Mouse (Mus musculus) neural tube, embryonic 11.5 days (tissue): ENCODE measurements around the gene Pmm1. TPM values are rescaled to one million over a fixed set of nuclear protein-coding genes. Genes with fewer than 3 reads are reported as not detected.

ENCODE experiments used
- ATAC-seq: fragments of 200-750 bp; cut with Nextera tagmentation; 2 replicates; pipeline ENCODE4 v1.8.0; 2017; ENCODE audit warnings: moderate number of reproducible peaks, mild to moderate bottlenecking, moderate TSS enrichment, moderate library complexity; ENCODE audit not compliant: insufficient read depth, low FRiP score, low TSS enrichment
- DNase-seq: peaks from one replicate; pipeline ENCODE4 v3.0.0-alpha.2; 2015; ENCODE audit warnings: low spot score
- H3K27ac ChIP-seq: fragments of 300-500 bp; sonication (generic); 2 replicates; pipeline ENCODE4 v1.5.1; 2014; ENCODE audit warnings: low read depth, mild to moderate bottlenecking, low read length
- H3K27me3 ChIP-seq: fragments of 300-500 bp; sonication (generic); 2 replicates; pipeline ENCODE4 v1.6.1; 2014; ENCODE audit warnings: mild to moderate bottlenecking, low read length, mixed read lengths; ENCODE audit not compliant: control insufficient read depth, insufficient read depth
- H3K36me3 ChIP-seq: fragments of 300-500 bp; sonication (generic); 2 replicates; pipeline ENCODE4 v1.6.1; 2014; ENCODE audit warnings: mild to moderate bottlenecking, low read length, moderate library complexity, mixed read lengths; ENCODE audit not compliant: control insufficient read depth, insufficient read depth
- H3K4me1 ChIP-seq: fragments of 300-500 bp; sonication (generic); 2 replicates; pipeline ENCODE4 v1.6.1; 2014; ENCODE audit warnings: low read length, mixed read lengths; ENCODE audit not compliant: control insufficient read depth, insufficient read depth
- H3K4me2 ChIP-seq: fragments of 300-500 bp; sonication (generic); 2 replicates; pipeline ENCODE4 v1.6.1; 2014; ENCODE audit warnings: low read depth, mild to moderate bottlenecking, moderate library complexity
- H3K4me3 ChIP-seq: fragments of 300-500 bp; sonication (generic); 2 replicates; pipeline ENCODE4 v1.5.1; 2014; ENCODE audit warnings: low read depth, low read length
- H3K9ac ChIP-seq: fragments of 300-500 bp; sonication (generic); 2 replicates; pipeline ENCODE4 v1.6.1; 2014; ENCODE audit warnings: mild to moderate bottlenecking, low read length
- H3K9me3 ChIP-seq: fragments of 300-500 bp; sonication (generic); 2 replicates; pipeline ENCODE4 v1.6.1; 2016; ENCODE audit warnings: low read length; ENCODE audit not compliant: control insufficient read depth
- WGBS: fragments of 180-500 bp; shearing (Covaris S2); extraction: QIAGEN DNeasy Blood & Tissue Kit; methylation state at CpG from one replicate; pipeline ENCODE4 v1.1.7; 2014; 5-methylcytosine and 5-hydroxymethylcytosine counted together
- polyA plus RNA-seq: library from polyadenylated mRNA; unstranded; fragments of >200 nt; fragmentation: Nextera tagmentation; extraction: Ambion mirVana; gene quantifications from 2 replicates; pipeline ENCODE4 v1.2.1, GENCODE M21; 2014

The Pmm1 gene
- polyA plus RNA-seq, 1 experiment from 2014 or later: 35.2 TPM

DNA sequence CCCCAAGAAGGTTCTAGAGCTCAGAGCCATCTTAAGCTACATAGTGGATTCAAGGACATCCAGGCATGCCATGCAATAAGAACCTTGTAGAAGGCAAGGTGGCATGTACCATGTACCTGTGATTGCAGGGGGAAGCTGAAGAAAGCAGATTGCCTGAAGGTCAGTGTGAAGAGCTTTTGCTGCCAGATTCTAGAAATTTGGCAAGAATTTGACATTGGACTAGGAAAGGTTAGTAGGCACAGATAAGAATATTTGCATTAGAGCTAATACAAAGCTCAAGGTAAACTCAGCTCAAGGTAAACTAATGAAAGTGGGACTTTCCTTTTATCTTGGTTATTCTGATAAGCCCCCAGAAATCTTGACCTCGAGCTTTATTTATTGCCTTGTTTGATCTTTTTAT, 3.5 kb upstream of the Pmm1 start:
- H3K9me3 ChIP-seq: no peaks in the 10 kb centered on the region
- 68% methylated on average over 1 of the region's 1 CpGs for WGBS

DNA sequence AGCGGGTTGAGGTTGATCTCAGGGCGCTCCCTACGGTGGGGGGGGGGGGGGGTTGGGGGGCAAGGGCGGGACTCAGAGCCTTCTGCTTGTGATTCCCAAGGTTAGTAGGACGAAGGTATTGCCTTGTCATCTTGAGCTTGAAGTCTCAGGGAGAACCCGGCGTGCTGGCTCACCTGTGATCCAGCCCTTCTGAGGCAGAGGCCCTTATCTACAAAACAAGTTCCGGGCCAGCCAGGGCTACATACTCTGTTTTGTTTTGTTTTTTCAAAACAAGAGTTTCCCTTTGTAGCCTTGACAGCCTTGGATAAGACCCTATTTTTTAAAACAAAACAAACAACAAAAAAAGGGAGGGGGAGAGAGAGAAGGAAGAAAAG, 335 bp upstream of the Pmm1 start:
- no peak overlapping the region for H3K27ac ChIP-seq
- 3% methylated on average over 8 of the region's 8 CpGs for WGBS
- DNase-seq: no peak

More for the DNA sequence above, 3.5 kb upstream of the Pmm1 start:
- DNase-seq (no peak), ATAC-seq (no peak)
- Histone ChIP-seq H3K4me2 (no peak overlapping the region), H3K27ac (no peak overlapping the region), H3K27me3 (no peaks in the 10 kb centered on the region), H3K9ac (no peak overlapping the region), H3K36me3 (no peaks in the 10 kb centered on the region; the same call in 1 of the 2 replicates), H3K4me1 (peaks cover 2% of the 10 kb centered on the region; the same call in 1 of the 2 replicates), H3K4me3 (no peak overlapping the region)

DNA sequence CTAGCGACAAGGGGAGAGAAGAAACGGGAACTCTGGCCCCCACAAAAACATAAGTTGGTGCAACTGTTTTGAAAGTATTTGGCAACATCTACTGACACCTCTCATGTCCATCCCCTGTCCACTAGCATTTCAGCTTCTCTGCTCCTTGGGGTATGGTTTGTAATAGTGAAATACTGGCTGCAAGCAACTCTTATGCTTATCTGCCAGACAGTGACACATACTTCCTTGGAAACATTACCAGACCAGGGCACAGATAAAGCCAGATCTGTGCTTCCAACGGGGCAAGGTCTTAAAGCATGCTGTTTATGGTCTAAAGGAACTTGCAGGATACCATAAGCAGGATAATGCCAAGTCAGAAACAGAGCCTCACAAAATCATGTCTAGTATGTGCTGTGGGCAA, 1.8 kb downstream of the Pmm1 start:
- ATAC-seq (no peak), DNase-seq (no peak)
- Histone ChIP-seq H3K9ac (no peak overlapping the region), H3K4me2 (no peak overlapping the region), H3K9me3 (no peaks in the 10 kb centered on the region), H3K27me3 (no peaks in the 10 kb centered on the region), H3K4me1 (peaks cover 2% of the 10 kb centered on the region; the same call in 1 of the 2 replicates), H3K36me3 (no peaks in the 10 kb centered on the region; the same call in 1 of the 2 replicates), H3K4me3 (no peak overlapping the region), H3K27ac (no peak overlapping the region)
- WGBS: 85% methylated on average over 3 of the region's 3 CpGs

More for the DNA sequence above, 335 bp upstream of the Pmm1 start:
- Histone ChIP-seq H3K9me3 (no peaks in the 10 kb centered on the region), H3K4me1 (peaks cover 2% of the 10 kb centered on the region; the same call in 1 of the 2 replicates), H3K27me3 (no peaks in the 10 kb centered on the region), H3K9ac (no peak overlapping the region; the same call in 1 of the 2 replicates), H3K36me3 (no peaks in the 10 kb centered on the region; the same call in 1 of the 2 replicates), H3K4me2 (peak overlapping the region; percentile 100), H3K4me3 (peak overlapping the region; percentile 64)
- ATAC-seq: peak; percentile 28; the same call in 1 of the 2 replicates

DNA sequence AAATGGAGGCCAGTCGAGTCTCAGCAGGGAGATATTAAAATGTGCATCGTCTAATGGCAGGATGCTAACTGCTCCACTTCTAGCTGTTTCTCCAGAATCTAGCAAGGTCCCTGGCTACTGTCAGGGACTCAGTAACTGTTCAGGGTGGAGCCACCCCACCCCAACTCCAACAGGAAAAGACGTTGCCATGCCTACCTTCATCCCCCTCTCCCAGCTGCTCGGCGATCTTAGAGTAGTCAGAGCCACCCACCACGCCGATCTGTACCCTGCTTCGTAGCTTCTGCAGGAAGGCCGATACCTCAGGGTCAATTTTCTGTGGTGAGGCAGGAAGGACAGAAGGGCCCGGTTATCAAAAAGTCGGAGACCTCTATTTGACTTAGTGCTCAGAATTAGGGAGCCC, 3.1 kb downstream of the Pmm1 start:
- Histone ChIP-seq H3K4me3 (no peak overlapping the region), H3K9me3 (no peaks in the 10 kb centered on the region), H3K36me3 (no peaks in the 10 kb centered on the region; the same call in 1 of the 2 replicates), H3K4me1 (peaks cover 2% of the 10 kb centered on the region; the same call in 1 of the 2 replicates), H3K27ac (no peak overlapping the region), H3K4me2 (no peak overlapping the region), H3K9ac (no peak overlapping the region), H3K27me3 (no peaks in the 10 kb centered on the region)
- DNase-seq (no peak), ATAC-seq (no peak)
- 87% methylated on average over 11 of the region's 11 CpGs for WGBS

DNA sequence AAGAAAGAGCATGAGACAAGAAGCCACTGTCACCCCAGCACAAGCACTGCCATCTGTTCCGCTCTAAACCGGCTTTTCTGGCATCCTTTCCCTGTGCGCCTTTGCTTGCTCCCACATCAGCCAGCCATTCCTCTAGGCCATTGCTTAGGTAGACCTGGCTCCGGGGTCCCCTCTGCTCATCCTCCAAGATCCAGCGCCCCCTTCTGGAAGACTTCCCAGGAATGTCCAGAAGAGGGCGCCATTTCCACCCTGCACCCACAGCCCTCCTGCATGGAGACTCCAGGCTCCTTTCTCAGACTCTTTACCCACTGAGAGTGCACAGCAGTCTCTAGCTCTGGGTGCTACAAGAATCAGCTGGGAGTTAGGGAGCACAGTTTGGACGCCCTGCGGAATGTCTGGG, 4.3 kb downstream of the Pmm1 start:
- WGBS: 55% methylated on average over 8 of the region's 8 CpGs
- ATAC-seq: no peak

DNA sequence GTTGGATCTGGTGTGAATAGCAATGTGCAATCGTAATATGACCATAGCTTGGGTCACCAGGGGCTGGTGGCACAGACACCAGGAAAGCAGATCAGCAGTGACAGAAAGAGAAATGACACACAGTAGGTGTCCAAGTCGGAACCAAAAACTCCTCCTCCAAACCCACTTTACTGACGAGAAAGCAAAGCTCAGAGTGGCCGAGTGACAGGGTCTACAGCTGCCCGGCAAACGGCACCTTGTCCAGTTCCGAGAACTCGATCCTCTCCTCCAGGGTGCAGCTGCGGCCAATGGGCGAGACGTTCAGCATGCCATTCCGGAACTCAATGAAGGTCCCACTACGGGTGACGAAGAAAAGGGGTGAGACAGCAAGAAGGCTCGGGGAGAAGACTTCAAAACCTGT, 5.3 kb downstream of the Pmm1 start:
- no peaks in the 10 kb centered on the region for H3K4me1 ChIP-seq
- no peaks in the 10 kb centered on the region for H3K27me3 ChIP-seq
- H3K36me3 ChIP-seq: no peaks in the 10 kb centered on the region; the same call in 1 of the 2 replicates
- no peak overlapping the region for H3K4me3 ChIP-seq
- DNase-seq (no peak), ATAC-seq (no peak)
- WGBS: 90% methylated on average over 15 of the region's 15 CpGs
- H3K9me3 ChIP-seq: no peaks in the 10 kb centered on the region
- no peak overlapping the region for H3K4me2 ChIP-seq
- no peak overlapping the region for H3K27ac ChIP-seq
- H3K9ac ChIP-seq: no peak overlapping the region

More for the DNA sequence above, 4.3 kb downstream of the Pmm1 start:
- no peak overlapping the region for H3K27ac ChIP-seq
- H3K9ac ChIP-seq: no peak overlapping the region
- H3K4me2 ChIP-seq: no peak overlapping the region
- H3K36me3 ChIP-seq: no peaks in the 10 kb centered on the region; the same call in 1 of the 2 replicates
- H3K4me3 ChIP-seq: no peak overlapping the region
- DNase-seq: peak; percentile 69
- H3K4me1 ChIP-seq: peaks cover 2% of the 10 kb centered on the region; the same call in 1 of the 2 replicates
- no peaks in the 10 kb centered on the region for H3K27me3 ChIP-seq
- H3K9me3 ChIP-seq: no peaks in the 10 kb centered on the region

DNA sequence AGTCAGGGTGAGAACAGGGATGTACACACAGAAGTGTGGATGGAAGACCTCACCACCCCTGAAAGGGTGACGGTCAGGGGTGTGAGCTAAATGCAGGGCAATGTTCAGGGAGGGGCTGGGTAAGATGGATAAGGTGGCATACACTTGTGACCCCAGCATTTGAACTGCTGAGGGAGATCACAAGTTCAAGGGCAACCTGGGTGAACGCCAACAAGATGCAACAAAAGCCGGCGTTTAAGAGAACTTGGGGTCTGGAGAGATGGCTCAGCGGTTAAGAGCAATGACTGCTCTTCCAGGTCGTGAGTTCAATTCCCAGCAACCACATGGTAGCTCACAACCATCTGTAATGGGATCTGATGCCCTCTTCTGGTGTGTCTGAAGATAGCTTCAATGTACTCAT, 6.0 kb downstream of the Pmm1 start:
- H3K36me3 ChIP-seq: no peaks in the 10 kb centered on the region; the same call in 1 of the 2 replicates

DNA sequence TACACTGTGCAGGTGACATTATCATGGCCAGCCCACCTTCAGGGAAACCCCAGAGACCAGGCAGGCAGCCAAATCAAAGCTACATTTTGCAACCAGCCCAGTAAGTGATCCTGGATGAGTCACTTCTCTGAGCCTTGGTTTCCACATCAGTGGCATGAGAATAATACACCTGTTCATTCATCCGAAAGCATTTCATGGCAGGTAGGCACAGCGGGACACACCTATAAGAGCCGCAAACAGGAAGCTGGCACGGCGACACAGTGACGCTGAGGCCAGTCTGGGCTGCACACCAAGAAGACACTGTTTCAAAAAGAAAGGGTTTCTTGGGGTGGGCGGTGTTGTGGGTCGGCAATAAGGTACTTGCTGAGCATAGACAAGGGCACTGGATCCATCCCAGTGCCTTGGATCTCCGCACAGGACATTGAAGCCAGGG, 6.6 kb downstream of the Pmm1 start:
- no peak overlapping the region for H3K4me2 ChIP-seq
- no peak overlapping the region for H3K4me3 ChIP-seq
- no peaks in the 10 kb centered on the region for H3K9me3 ChIP-seq
- DNase-seq (no peak), ATAC-seq (no peak)
- H3K27ac ChIP-seq: no peak overlapping the region
- no peaks in the 10 kb centered on the region for H3K27me3 ChIP-seq
- H3K36me3 ChIP-seq: no peaks in the 10 kb centered on the region; the same call in 1 of the 2 replicates
- no peak overlapping the region for H3K9ac ChIP-seq
- WGBS: 95% methylated on average over 9 of the region's 9 CpGs
- no peaks in the 10 kb centered on the region for H3K4me1 ChIP-seq

More for the DNA sequence above, 6.0 kb downstream of the Pmm1 start:
- H3K9me3 ChIP-seq: no peaks in the 10 kb centered on the region
- H3K27me3 ChIP-seq: no peaks in the 10 kb centered on the region
- no peak overlapping the region for H3K9ac ChIP-seq
- WGBS: 93% methylated on average over 6 of the region's 6 CpGs
- H3K4me1 ChIP-seq: no peaks in the 10 kb centered on the region
- no peak for ATAC-seq
- H3K27ac ChIP-seq: no peak overlapping the region
- H3K4me3 ChIP-seq: no peak overlapping the region
- no peak for DNase-seq
- no peak overlapping the region for H3K4me2 ChIP-seq

DNA sequence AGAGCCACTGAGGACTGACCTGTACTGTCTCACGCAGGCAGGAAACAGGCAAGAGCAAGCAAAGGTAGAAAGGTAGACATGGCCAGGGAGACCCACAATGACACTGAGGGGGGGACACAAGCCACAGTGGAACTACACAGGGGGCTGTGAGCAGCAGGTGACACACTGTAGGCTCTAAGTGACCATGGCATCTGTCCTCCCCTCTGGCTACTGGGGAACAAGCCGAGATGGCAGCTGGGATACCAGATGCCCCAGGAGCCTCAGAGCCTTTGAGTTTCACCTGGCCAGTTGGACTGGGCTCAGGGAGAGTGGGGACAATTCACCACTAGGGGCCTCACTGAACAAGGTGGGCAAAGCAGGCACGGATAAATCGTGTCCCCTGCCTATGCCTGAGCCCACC, 8.4 kb downstream of the Pmm1 start:
- no peak for DNase-seq

More for the DNA sequence above, 8.4 kb downstream of the Pmm1 start:
- Histone ChIP-seq H3K9me3 (no peaks in the 10 kb centered on the region), H3K27ac (no peak overlapping the region), H3K4me3 (no peak overlapping the region), H3K9ac (no peak overlapping the region), H3K27me3 (no peaks in the 10 kb centered on the region), H3K36me3 (no peaks in the 10 kb centered on the region; the same call in 1 of the 2 replicates), H3K4me1 (no peaks in the 10 kb centered on the region), H3K4me2 (no peak overlapping the region)
- ATAC-seq: no peak
- WGBS: 79% methylated on average over 4 of the region's 4 CpGs
